Mouse (Mus musculus) C2C12 (cell line): ENCODE measurements at regions not wholly inside any gene's neighbourhood (a gene's known extent, or its start where the extent isn't known, plus 50 kb on each side); places are given as distances from the start of the nearest gene placed in this dataset.

Experiments
- CEBPB ChIP-seq: IDR thresholded peaks from one replicate; pipeline ENCODE4 v1.6.1; 2011; ENCODE audit warnings: low read depth, mild to moderate bottlenecking, control low read depth, moderate library complexity
- CTCF ChIP-seq: IDR thresholded peaks from one replicate; pipeline ENCODE4 v1.5.1; 2011; ENCODE audit not compliant: control insufficient read depth, insufficient read depth, insufficient read length
- FOSL1 ChIP-seq: IDR thresholded peaks from one replicate; pipeline ENCODE4 v1.8.0; 2011; ENCODE audit warnings: mild to moderate bottlenecking, low read length; ENCODE audit not compliant: poor library complexity, insufficient read depth, severe bottlenecking
- MAX ChIP-seq: IDR thresholded peaks from one replicate; pipeline ENCODE4 v1.6.1; 2011; ENCODE audit warnings: mild to moderate bottlenecking, control low read depth
- MYOG ChIP-seq: IDR thresholded peaks from one replicate; pipeline ENCODE4 v1.6.1; 2011; ENCODE audit not compliant: control insufficient read depth, insufficient read length; ENCODE audit errors: extremely low read depth
- USF1 ChIP-seq: IDR thresholded peaks from one replicate; pipeline ENCODE4 v1.6.1; 2011; ENCODE audit warnings: low read depth, mild to moderate bottlenecking, control low read depth, moderate library complexity

DNA sequence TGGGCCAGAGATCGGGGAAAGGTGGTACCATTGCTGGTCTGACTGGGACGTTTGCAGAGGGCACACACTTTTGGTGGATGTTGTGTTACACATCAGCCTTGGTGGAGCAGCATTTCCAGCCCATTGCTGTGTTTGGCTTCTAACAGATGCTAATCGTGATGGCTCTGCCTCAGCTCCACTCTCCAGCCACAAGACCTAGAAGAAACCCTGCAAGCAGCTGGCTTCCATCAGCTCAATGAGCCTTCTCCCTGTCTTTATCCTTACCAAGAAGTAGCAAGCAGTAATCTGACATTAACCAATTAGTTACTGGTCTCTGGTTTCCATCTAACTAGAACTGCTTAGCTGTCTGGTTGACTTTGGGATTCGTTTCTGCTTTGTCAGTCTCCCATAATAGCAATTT lies 188.8 kb downstream of the Ly86 start:
- TF ChIP-seq CTCF (no peak), MAX (no peak), MYOG (no peak), CEBPB (no peak), USF1 (no peak), FOSL1 (no peak)
